In the genomic region with DNA sequence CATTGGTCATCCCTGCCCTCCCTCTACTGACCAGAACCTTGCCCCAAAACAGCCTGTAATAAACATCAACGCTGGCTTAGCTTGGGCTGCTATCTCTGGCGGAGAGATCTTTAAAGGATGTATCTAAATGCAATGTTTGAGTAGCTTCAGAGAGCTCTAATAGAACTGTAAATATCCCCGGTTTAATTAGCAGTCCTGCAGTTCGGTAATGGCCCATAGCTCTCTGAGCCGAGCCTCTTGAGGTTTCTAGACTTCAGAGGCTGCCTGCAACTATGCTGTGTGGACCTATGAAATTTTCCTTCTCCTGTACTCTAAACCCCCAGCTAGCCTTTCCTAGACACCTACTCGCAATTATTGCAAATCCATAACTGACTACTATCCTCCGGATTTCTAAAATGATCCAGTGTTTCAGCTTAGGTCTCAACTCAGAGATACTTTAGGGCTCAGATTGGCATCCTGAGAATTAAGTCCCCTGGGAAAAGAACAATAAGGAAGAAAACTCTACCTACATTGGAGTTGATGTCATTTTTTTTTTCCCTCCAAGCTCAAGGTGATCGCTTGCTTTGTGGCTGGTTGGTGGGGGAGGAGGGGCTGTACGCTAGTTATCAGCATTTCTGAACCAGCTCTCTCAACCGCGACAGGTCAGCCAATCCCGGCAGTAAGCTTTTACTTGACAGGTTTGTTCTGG, we compare ENCODE assay signal across 8 mouse cellular contexts. TPM values are rescaled to one million over a fixed set of nuclear protein-coding genes. Genes with fewer than 3 reads are reported as not detected.
A peak's percentile ranks its signal among the peaks of the same experiment; 100 is the strongest.
DNase-seq lines count a peak whose midpoint lies in the region; ATAC-seq lines count a peak whose summit lies in the region.

No protein-coding gene starts in this region.

- no peak for DNase-seq in lung, postnatal 14 days
- peak; percentile 43 to 78 for DNase-seq in cerebellum, postnatal 10 days
- DNase-seq in midbrain, embryonic 14.5 days, result no peak
- no peak for DNase-seq in left cerebral cortex, adult 8-10 months (ENCODE audit: low spot score in 2 of 2)
- no peak for DNase-seq in spleen, postnatal 10 days (ENCODE audit: low spot score in 2 of 2)

- H3K9ac ChIP-seq in lung, embryonic 15.5 days, result peak overlapping the region; percentile 81
- peak overlapping the region; percentile 90 for H3K9ac ChIP-seq in hindbrain, embryonic 13.5 days
- peak overlapping the region; percentile 86 for H3K9ac ChIP-seq in midbrain, embryonic 14.5 days (replicated peaks; ENCODE audit: low read length)

- no peaks in the 10 kb centered on the region for H3K9me3 ChIP-seq in lung, embryonic 15.5 days
- H3K9me3 ChIP-seq in hindbrain, embryonic 13.5 days, result no peaks in the 10 kb centered on the region
- no peaks in the 10 kb centered on the region for H3K9me3 ChIP-seq in midbrain, embryonic 14.5 days (ENCODE audit: control insufficient read depth, low read length)

- peaks cover 10% of the 10 kb centered on the region for H3K4me1 ChIP-seq in lung, embryonic 15.5 days
- H3K4me1 ChIP-seq in hindbrain, embryonic 13.5 days (replicated peaks), result peaks cover 24% of the 10 kb centered on the region
- peaks cover 23% of the 10 kb centered on the region for H3K4me1 ChIP-seq in midbrain, embryonic 14.5 days (ENCODE audit: control insufficient read depth, insufficient read depth, low read length)

- peak overlapping the region; percentile 90 for H3K4me3 ChIP-seq in lung, embryonic 15.5 days
- peak overlapping the region; percentile 95 for H3K4me3 ChIP-seq in hindbrain, embryonic 13.5 days
- peak overlapping the region; percentile 99 for H3K4me3 ChIP-seq in midbrain, embryonic 14.5 days (replicated peaks; ENCODE audit: low read depth, low read length)

- 8% methylated on average over 12 of the region's 12 CpGs for WGBS in lung, embryonic 15.5 days
- 4% methylated on average over 12 of the region's 12 CpGs for WGBS in hindbrain, embryonic 13.5 days
- WGBS in midbrain, embryonic 14.5 days, result 5% methylated on average over 12 of the region's 12 CpGs

- peak overlapping the region; percentile 96 for H3K4me2 ChIP-seq in lung, embryonic 15.5 days
- H3K4me2 ChIP-seq in hindbrain, embryonic 13.5 days, result peak overlapping the region; percentile 95
- H3K4me2 ChIP-seq in midbrain, embryonic 14.5 days (ENCODE audit: low read length), result peak overlapping the region; percentile 96

- no peak for ATAC-seq in lung, embryonic 15.5 days (ENCODE audit: borderline replicate concordance, extremely low read depth, low FRiP score, low TSS enrichment)
- no peak for ATAC-seq in hindbrain, embryonic 13.5 days (ENCODE audit: low FRiP score)
- ATAC-seq in midbrain, embryonic 14.5 days (ENCODE audit: low FRiP score, low TSS enrichment), result no peak
- no peak for ATAC-seq in monocyte, adult 5-6 weeks (replicated peaks; ENCODE audit: insufficient number of reproducible peaks, low FRiP score, low TSS enrichment, poor library complexity, severe bottlenecking)

- H3K36me3 ChIP-seq in lung, embryonic 15.5 days, result no peaks in the 10 kb centered on the region
- H3K36me3 ChIP-seq in hindbrain, embryonic 13.5 days, result no peaks in the 10 kb centered on the region
- no peaks in the 10 kb centered on the region for H3K36me3 ChIP-seq in midbrain, embryonic 14.5 days (ENCODE audit: control insufficient read depth, insufficient read depth, low read length)

- peak overlapping the region; percentile 95 for H3K27ac ChIP-seq in lung, embryonic 15.5 days
- peak overlapping the region; percentile 99 for H3K27ac ChIP-seq in hindbrain, embryonic 13.5 days
- H3K27ac ChIP-seq in midbrain, embryonic 14.5 days (replicated peaks; ENCODE audit: low read depth, low read length), result peak overlapping the region; percentile 98

- H3K27me3 ChIP-seq in lung, embryonic 15.5 days, result 0 out of 2 replicates have a peak, but pooled peaks cover 4% of the 10 kb centered on the region
- peaks cover 4% of the 10 kb centered on the region; the same call in 1 of the 2 replicates for H3K27me3 ChIP-seq in hindbrain, embryonic 13.5 days
- H3K27me3 ChIP-seq in midbrain, embryonic 14.5 days (ENCODE audit: control insufficient read depth, insufficient read depth, low read length), result no peaks in the 10 kb centered on the region; the same call in 1 of the 2 replicates

RNA-seq across cellular contexts. Expression of a gene that starts 2.0 kb away (rescaled TPM):
- polyA plus RNA-seq in lung, embryonic 15.5 days (2015; fragmentation: Nextera tagmentation; extraction: Ambion mirVana), result 8.3 and 10.2 TPM in 2 replicates
- 11.1 and 12.4 TPM in 2 replicates for polyA plus RNA-seq in hindbrain, embryonic 13.5 days (2015; fragmentation: Nextera tagmentation; extraction: Ambion mirVana)
- 22.6 and 29.8 TPM in 2 replicates for polyA plus RNA-seq in midbrain, embryonic 14.5 days (2014; fragmentation: Nextera tagmentation; extraction: Ambion mirVana)
- 100 to 1,000 TPM; 130 to 149 (median 139) TPM for total RNA-seq in left cerebral cortex, adult 8-10 months (2022)
- total RNA-seq in monocyte, adult 5-6 weeks (2017), result 179 to 197 TPM (median 196 TPM) in 3 replicates

RNA-seq across cellular contexts. Expression of a gene that starts 15.7 kb away (rescaled TPM):
- polyA plus RNA-seq in lung, embryonic 15.5 days (2015; fragmentation: Nextera tagmentation; extraction: Ambion mirVana), result 65.6 and 66.1 TPM in 2 replicates
- polyA plus RNA-seq in hindbrain, embryonic 13.5 days (2015; fragmentation: Nextera tagmentation; extraction: Ambion mirVana), result 125 TPM in 2 replicates
- 126 and 143 TPM in 2 replicates for polyA plus RNA-seq in midbrain, embryonic 14.5 days (2014; fragmentation: Nextera tagmentation; extraction: Ambion mirVana)
- total RNA-seq in left cerebral cortex, adult 8-10 months (2022), result 100 to 1,000 TPM in 2 of 4 experiments, 10 to 100 TPM in 2; 90.3 to 120 (median 103) TPM
- total RNA-seq in monocyte, adult 5-6 weeks (2017), result 49.5 to 79.0 TPM (median 56.9 TPM) in 3 replicates

Comparison
In these comparisons a context has a peak if more than half of its experiments do, and no peak if none do; other contexts are left out.
1. DNase-seq: peak in cerebellum, postnatal 10 days (2 of 2); none in lung, postnatal 14 days (single experiment), midbrain, embryonic 14.5 days (single experiment), left cerebral cortex, adult 8-10 months (0 of 2) and spleen, postnatal 10 days (0 of 2).
2. Peak in every context shown above with its lines, with median percentiles within 50 percentile points of each other: H3K27ac ChIP-seq, H3K4me2 ChIP-seq, H3K4me3 ChIP-seq and H3K9ac ChIP-seq.